Mouse (Mus musculus) hindbrain, embryonic 14.5 days (tissue): ENCODE measurements around the gene Gm12253. TPM values are rescaled to one million over a fixed set of nuclear protein-coding genes. Genes with fewer than 3 reads are reported as not detected.

Experiments
- ATAC-seq: fragments of 200-750 bp; cut with Nextera tagmentation; 2 replicates; pipeline ENCODE4 v1.8.0; 2017; ENCODE audit warnings: moderate number of reproducible peaks, mild to moderate bottlenecking, moderate TSS enrichment, moderate library complexity; ENCODE audit not compliant: low FRiP score
- DNase-seq: peaks from one replicate; pipeline ENCODE4 v3.0.0-alpha.2; 2015; ENCODE audit warnings: low spot score
- H3K27ac ChIP-seq: fragments of 300-500 bp; sonication (generic); 2 replicates; pipeline ENCODE4 v1.5.1; 2014; ENCODE audit warnings: mild to moderate bottlenecking, moderate library complexity
- H3K27me3 ChIP-seq: fragments of 300-500 bp; sonication (generic); 2 replicates; pipeline ENCODE4 v1.6.1; 2014; ENCODE audit warnings: mild to moderate bottlenecking, low read length, mixed read lengths; ENCODE audit not compliant: control insufficient read depth, insufficient read depth
- H3K36me3 ChIP-seq: fragments of 300-500 bp; sonication (generic); replicated peaks from 2 replicates; pipeline ENCODE4 v1.6.1; 2014; ENCODE audit not compliant: control insufficient read depth, insufficient read depth
- H3K4me1 ChIP-seq: fragments of 300-500 bp; sonication (generic); replicated peaks from 2 replicates; pipeline ENCODE4 v1.6.1; 2014; ENCODE audit warnings: antibody characterized with exemption, low read length, mixed read lengths; ENCODE audit not compliant: control insufficient read depth, insufficient read depth
- H3K4me2 ChIP-seq: fragments of 300-500 bp; sonication (generic); replicated peaks from 2 replicates; pipeline ENCODE4 v1.6.1; 2014; ENCODE audit warnings: mild to moderate bottlenecking, moderate library complexity
- H3K4me3 ChIP-seq: fragments of 300-500 bp; sonication (generic); replicated peaks from 2 replicates; pipeline ENCODE4 v1.5.1; 2014; ENCODE audit warnings: mild to moderate bottlenecking, low read length
- H3K9ac ChIP-seq: fragments of 300-500 bp; sonication (generic); 2 replicates; pipeline ENCODE4 v1.6.1; 2014
- H3K9me3 ChIP-seq: fragments of 300-500 bp; sonication (generic); 2 replicates; pipeline ENCODE4 v1.6.1; 2016; ENCODE audit warnings: low read length; ENCODE audit not compliant: control insufficient read depth
- WGBS: fragments of 180-500 bp; shearing (Covaris S2); extraction: QIAGEN DNeasy Blood & Tissue Kit; methylation state at CpG from one replicate; pipeline ENCODE4 v1.1.7; 2014; 5-methylcytosine and 5-hydroxymethylcytosine counted together
- polyA plus RNA-seq: library from polyadenylated mRNA; unstranded; fragments of >200 nt; fragmentation: Nextera tagmentation; extraction: Ambion mirVana; gene quantifications from 2 replicates; pipeline ENCODE4 v1.2.1, GENCODE M21; 2014

Gm12253 gene
- polyA plus RNA-seq: not detected in 2 replicates

DNA sequence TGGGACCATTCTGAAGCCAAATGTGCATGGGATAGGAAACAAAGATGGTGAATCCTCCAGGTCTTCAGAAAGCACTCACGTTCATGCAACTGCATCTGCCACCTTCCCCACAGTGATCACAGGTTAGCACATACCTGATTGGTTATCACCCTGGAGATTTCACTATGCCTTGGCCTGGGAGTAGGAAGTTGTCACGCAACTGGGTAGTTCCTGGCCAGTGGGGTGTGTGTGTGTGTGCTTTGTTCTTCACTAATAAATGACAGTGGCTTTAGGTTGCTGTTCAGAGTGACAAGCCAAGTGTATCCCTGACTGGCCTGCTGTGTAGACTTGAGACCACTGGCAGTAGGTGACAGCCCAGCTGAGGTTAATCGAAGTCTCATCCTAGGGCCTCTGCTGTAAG is at the start of gene Gm12253:
Gene Gm12253, plus strand, starts transcription at position 301 of the 400 bp plus-strand sequence.
- Histone ChIP-seq H3K36me3 (no peaks in the 10 kb centered on the region), H3K27me3 (no peaks in the 10 kb centered on the region), H3K4me2 (no peak within 1 kb of the TSS), H3K4me3 (no peak within 1 kb of the TSS), H3K9me3 (no peaks in the 10 kb centered on the region), H3K27ac (no peak within 1 kb of the TSS), H3K4me1 (no peaks in the 10 kb centered on the region), H3K9ac (no peak within 1 kb of the TSS)
- 87% methylated on average over 3 of the region's 3 CpGs for WGBS
- no peak for DNase-seq
- no peak for ATAC-seq

DNA sequence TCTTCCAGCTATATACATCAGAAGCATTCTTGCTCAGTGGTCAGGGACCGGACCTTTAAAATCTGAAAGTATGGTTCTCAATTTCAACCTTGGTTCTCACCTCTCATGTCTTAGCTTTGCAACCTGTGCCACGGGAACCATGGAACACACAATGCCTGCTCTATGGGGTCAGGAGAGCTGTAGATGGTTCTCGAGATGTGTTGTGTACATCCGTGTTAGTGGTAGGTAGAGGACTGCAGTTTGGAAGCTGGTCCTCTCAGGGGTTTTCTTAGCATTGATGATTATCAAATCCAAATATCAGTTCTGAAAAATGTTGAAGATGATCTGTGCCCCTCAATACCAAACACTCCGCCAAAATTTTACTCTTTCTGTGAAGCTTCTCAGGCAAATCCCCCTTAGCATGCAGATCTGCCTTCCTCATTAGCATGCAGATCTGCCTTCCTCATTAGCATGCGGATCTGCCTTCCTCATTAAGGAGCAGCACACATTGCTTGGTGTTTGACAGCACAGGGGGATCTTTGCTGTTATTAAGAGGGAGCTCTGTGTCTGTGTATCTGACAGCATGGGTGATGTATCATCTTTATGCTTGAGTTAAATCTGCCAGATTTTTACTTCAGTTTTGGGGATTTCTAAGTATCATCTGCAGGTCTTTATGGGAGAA is 32.2 kb upstream of the Gm12253 start:
- ATAC-seq (peak; percentile 78; the same call in 1 of the 2 replicates), DNase-seq (peak; percentile 48)
- H3K27me3 ChIP-seq: no peaks in the 10 kb centered on the region
- WGBS: 39% methylated on average over 6 of the region's 6 CpGs
- no peaks in the 10 kb centered on the region for H3K36me3 ChIP-seq
- H3K27ac ChIP-seq: peak overlapping the region; percentile 66
- H3K9me3 ChIP-seq: no peaks in the 10 kb centered on the region
- peaks cover 12% of the 10 kb centered on the region; the same call in 1 of the 2 replicates for H3K4me1 ChIP-seq
- H3K4me3 ChIP-seq: no peak overlapping the region
- 0 out of 2 replicates have a peak overlapping the region, but pooled peaks have one; percentile 28 for H3K9ac ChIP-seq
- H3K4me2 ChIP-seq: peak overlapping the region; percentile 1; the same call in 1 of the 2 replicates

DNA sequence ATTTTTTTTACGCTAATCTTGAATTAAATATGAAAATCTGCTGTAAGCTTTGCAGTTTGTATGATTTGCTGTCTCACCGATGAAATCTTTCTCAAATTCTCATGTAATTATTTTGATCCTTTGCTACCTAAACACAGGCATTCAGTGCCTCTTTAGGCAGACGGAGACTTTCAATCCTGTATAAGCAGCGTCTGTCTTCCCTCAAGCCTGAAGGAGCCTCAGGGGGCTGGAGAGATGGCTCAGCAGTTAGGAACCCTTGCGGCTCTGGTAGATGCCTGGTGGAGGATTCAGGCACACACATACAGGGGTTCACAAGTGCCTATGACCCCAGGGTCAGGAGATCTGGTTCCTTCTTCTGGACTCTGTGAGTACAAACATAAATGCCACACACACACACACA is 31.7 kb upstream of the Gm12253 start:
- WGBS: 38% methylated on average over 5 of the region's 5 CpGs
- H3K9ac ChIP-seq: 0 out of 2 replicates have a peak overlapping the region, but pooled peaks have one; percentile 28
- no peak overlapping the region for H3K4me3 ChIP-seq
- DNase-seq (no peak), ATAC-seq (no peak)
- H3K4me2 ChIP-seq: peak overlapping the region; percentile 1; the same call in 1 of the 2 replicates
- no peaks in the 10 kb centered on the region for H3K36me3 ChIP-seq
- no peaks in the 10 kb centered on the region for H3K27me3 ChIP-seq
- H3K9me3 ChIP-seq: no peaks in the 10 kb centered on the region
- peak overlapping the region; percentile 66 for H3K27ac ChIP-seq
- peaks cover 12% of the 10 kb centered on the region; the same call in 1 of the 2 replicates for H3K4me1 ChIP-seq

GRCm38 (mm10) chr11:58408066-58408465 is 24.3 kb upstream of the Gm12253 start:
- H3K4me1 ChIP-seq: no peaks in the 10 kb centered on the region
- no peaks in the 10 kb centered on the region for H3K27me3 ChIP-seq
- ATAC-seq (no peak), DNase-seq (no peak)
- H3K9me3 ChIP-seq: no peaks in the 10 kb centered on the region
- no peak overlapping the region for H3K27ac ChIP-seq
- H3K9ac ChIP-seq: no peak overlapping the region
- 71% methylated on average over 3 of the region's 3 CpGs for WGBS
- H3K4me3 ChIP-seq: no peak overlapping the region
- H3K4me2 ChIP-seq: no peak overlapping the region
- no peaks in the 10 kb centered on the region for H3K36me3 ChIP-seq

GRCm38 (mm10) chr11:58418336-58418735 is 14.0 kb upstream of the Gm12253 start:
- no peak overlapping the region for H3K4me2 ChIP-seq
- H3K36me3 ChIP-seq: no peaks in the 10 kb centered on the region
- ATAC-seq: no peak
- no peak overlapping the region for H3K27ac ChIP-seq
- no peaks in the 10 kb centered on the region for H3K9me3 ChIP-seq
- no peak overlapping the region for H3K4me3 ChIP-seq
- H3K4me1 ChIP-seq: no peaks in the 10 kb centered on the region
- 78% methylated on average over 3 of the region's 3 CpGs for WGBS
- no peak for DNase-seq
- no peaks in the 10 kb centered on the region for H3K27me3 ChIP-seq
- H3K9ac ChIP-seq: no peak overlapping the region

- Histone ChIP-seq H3K4me2 (no peak within 1 kb of the TSS), H3K27ac (no peak within 1 kb of the TSS), H3K9me3 (no peaks in the 10 kb centered on the region), H3K36me3 (no peaks in the 10 kb centered on the region), H3K4me1 (no peaks in the 10 kb centered on the region), H3K4me3 (no peak within 1 kb of the TSS), H3K9ac (no peak within 1 kb of the TSS), H3K27me3 (no peaks in the 10 kb centered on the region)
- 68% methylated on average over 1 of the region's 1 CpGs for WGBS
- ATAC-seq: no peak
- no peak for DNase-seq
Observed at GRCm38 (mm10) chr11:58420815-58421214, 11.5 kb upstream of the Gm12253 start, which contains the start of gene 1810065E05Rik. Gene 1810065E05Rik, plus strand, starts transcription at chr11:58421111.

DNA sequence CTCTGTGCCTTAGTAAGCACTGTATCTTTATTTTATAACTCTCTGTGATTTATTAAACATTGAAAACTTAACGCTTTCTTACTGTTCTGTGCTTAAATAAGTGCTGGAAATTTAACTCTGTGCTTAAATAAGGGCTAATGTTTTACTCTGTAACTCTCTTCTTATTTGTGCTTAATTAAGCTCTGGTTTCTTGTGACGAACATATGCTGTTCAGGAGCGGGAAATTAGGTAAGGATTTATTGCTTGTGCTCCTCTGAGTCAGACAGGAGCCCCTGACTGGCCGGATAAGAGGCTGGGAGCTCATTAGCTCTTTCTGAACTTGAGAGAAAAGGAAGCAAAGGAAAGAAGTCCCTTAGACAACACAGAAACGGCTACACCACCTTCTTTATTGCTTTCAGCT is 5.5 kb downstream of the Gm12253 start:
- Histone ChIP-seq H3K4me2 (no peak overlapping the region), H3K9ac (no peak overlapping the region)

GRCm38 (mm10) chr11:58452759-58453158 is 20.4 kb downstream of the Gm12253 start, which contains the start of gene Lypd9:
Gene Lypd9, minus strand, starts transcription at chr11:58452923.
- no peaks in the 10 kb centered on the region for H3K27me3 ChIP-seq
- H3K9me3 ChIP-seq: 0 out of 2 replicates have a peak, but pooled peaks cover 6% of the 10 kb centered on the region
- ATAC-seq (no peak), DNase-seq (no peak)
- H3K9ac ChIP-seq: no peak within 1 kb of the TSS
- WGBS: 99% methylated on average over 9 of the region's 9 CpGs
- H3K27ac ChIP-seq: no peak within 1 kb of the TSS
- no peak within 1 kb of the TSS for H3K4me2 ChIP-seq
- no peaks in the 10 kb centered on the region for H3K36me3 ChIP-seq
- no peak within 1 kb of the TSS for H3K4me3 ChIP-seq
- no peaks in the 10 kb centered on the region for H3K4me1 ChIP-seq

More for the DNA sequence above, 5.5 kb downstream of the Gm12253 start:
- Histone ChIP-seq H3K4me1 (no peaks in the 10 kb centered on the region), H3K9me3 (no peaks in the 10 kb centered on the region), H3K4me3 (no peak overlapping the region), H3K27me3 (no peaks in the 10 kb centered on the region), H3K36me3 (no peaks in the 10 kb centered on the region), H3K27ac (no peak overlapping the region)
- 67% methylated on average over 5 of the region's 5 CpGs for WGBS
- ATAC-seq: no peak
- DNase-seq: no peak

DNA sequence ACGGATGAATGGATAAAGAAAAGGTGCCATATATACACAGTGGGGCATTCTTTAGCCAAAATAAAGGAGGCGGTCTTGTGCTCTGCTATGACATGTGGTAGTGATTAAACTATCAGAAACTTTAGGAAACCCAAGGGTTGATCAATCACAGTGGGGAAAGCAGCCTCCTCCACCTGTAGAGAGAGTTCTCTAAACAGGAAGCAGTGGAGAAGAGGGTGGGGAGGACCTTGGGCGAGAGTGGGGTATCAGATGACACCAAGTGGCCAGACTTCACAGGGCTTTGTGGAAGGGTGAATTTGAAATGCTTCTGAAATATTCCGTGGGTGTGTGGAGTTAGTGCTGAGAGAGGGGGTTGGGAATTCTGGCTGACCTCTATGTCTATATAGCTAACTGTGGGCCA is 21.2 kb downstream of the Gm12253 start:
- Histone ChIP-seq H3K9ac (no peak overlapping the region), H3K4me2 (no peak overlapping the region), H3K27ac (no peak overlapping the region), H3K4me1 (no peaks in the 10 kb centered on the region), H3K9me3 (0 out of 2 replicates have a peak, but pooled peaks cover 6% of the 10 kb centered on the region), H3K36me3 (no peaks in the 10 kb centered on the region), H3K27me3 (no peaks in the 10 kb centered on the region), H3K4me3 (no peak overlapping the region)
- no peak for DNase-seq
- 72% methylated on average over 4 of the region's 4 CpGs for WGBS
- no peak for ATAC-seq
